Mouse (Mus musculus): Measurements from ENCODE around the gene Krt6b. TPM values are rescaled to one million over a fixed set of nuclear protein-coding genes. Genes with fewer than 3 reads are reported as not detected.

Krt6b gene
- total RNA-seq, 1 experiment from 2014 or later, result not detected

Small RNAs within 50 kb of the gene (microRNA-seq; reads per million reads assigned to microRNA genes)
- 0 reads per million in 2 experiments for gene Gm44323
- 0 reads per million in 2 experiments for gene Gm44342
- 0 reads per million in 2 experiments for gene Gm44383
- 0 reads per million in 2 experiments for gene Gm44479

Other genes with a start within 250 kb of the Krt6b start
- not detected in 2 replicates for gene Krt87, start 241.5 kb downstream of the Krt6b start, total RNA-seq (2021)
- not detected in 2 replicates for gene Krt88, start 232.5 kb downstream of the Krt6b start, total RNA-seq (2021)
- gene Krt81, start 216.5 kb downstream of the Krt6b start, total RNA-seq (2021), result not detected in 2 replicates
- gene Krt86, start 206.8 kb downstream of the Krt6b start, total RNA-seq (2021), result not detected in 2 replicates
- not detected in 2 replicates for gene Krt83, start 188.8 kb downstream of the Krt6b start, total RNA-seq (2021)
- not detected in 2 replicates for gene Gm49425, start 163.0 kb downstream of the Krt6b start, total RNA-seq (2021)
- gene Krt84, start 147.5 kb downstream of the Krt6b start, total RNA-seq (2021), result not detected in 2 replicates
- not detected in 2 replicates for gene Krt82, start 129.6 kb downstream of the Krt6b start, total RNA-seq (2021)
- gene Krt90, start 117.3 kb downstream of the Krt6b start, total RNA-seq (2021), result not detected in 2 replicates
- gene Krt75, start 106.4 kb downstream of the Krt6b start, total RNA-seq (2021), result not detected in 2 replicates
- not detected in 2 replicates for gene Gm5414, start 52.1 kb downstream of the Krt6b start, total RNA-seq (2021)
- gene Gm5478, start 32.9 kb downstream of the Krt6b start, total RNA-seq (2021), result not detected in 2 replicates
- not detected in 2 replicates for gene Krt6a, start 14.0 kb upstream of the Krt6b start, total RNA-seq (2021)
- gene Krt5, start 32.6 kb upstream of the Krt6b start, total RNA-seq (2021), result not detected in 2 replicates
- gene Krt71, start 62.8 kb upstream of the Krt6b start, total RNA-seq (2021), result not detected in 2 replicates
- gene Krt72, start 106.2 kb upstream of the Krt6b start, total RNA-seq (2021), result not detected in 2 replicates
- not detected in 2 replicates for gene Krt73, start 122.1 kb upstream of the Krt6b start, total RNA-seq (2021)
- gene Krt2, start 137.9 kb upstream of the Krt6b start, total RNA-seq (2021), result not detected in 2 replicates
- gene Krt1, start 170.5 kb upstream of the Krt6b start, total RNA-seq (2021), result 0.23 and 0.44 TPM in 2 replicates
- not detected in 2 replicates for gene Krt77, start 189.4 kb upstream of the Krt6b start, total RNA-seq (2021)
- gene Krt76, start 212.6 kb upstream of the Krt6b start, total RNA-seq (2021), result not detected in 2 replicates
- 0.15 TPM in 1 of 2 replicates, not detected in the other for gene Krt4, start 244.4 kb upstream of the Krt6b start, total RNA-seq (2021)